Mouse (Mus musculus): Measurements from ENCODE around the gene Cd38. TPM values are rescaled to one million over a fixed set of nuclear protein-coding genes. Genes with fewer than 3 reads are reported as not detected.

Cd38 gene
- polyA plus RNA-seq, 1 experiment from 2014 or later, result 9.9 TPM

- H3K4me3 ChIP-seq (ENCODE audit: low read depth, low read length), result no peak overlapping the region
- no peaks in the 10 kb centered on the region for H3K27me3 ChIP-seq (ENCODE audit: control insufficient read depth, insufficient read depth, low read length)
- H3K36me3 ChIP-seq (replicated peaks; ENCODE audit: control insufficient read depth, insufficient read depth, low read depth, low read length), result no peaks in the 10 kb centered on the region
- H3K9me3 ChIP-seq (replicated peaks; ENCODE audit: control insufficient read depth, low read length), result no peaks in the 10 kb centered on the region
- no peak overlapping the region for H3K4me2 ChIP-seq (ENCODE audit: low read depth, low read length)
- no peak for DNase-seq (ENCODE audit: low spot score)
- H3K4me1 ChIP-seq (ENCODE audit: control insufficient read depth, insufficient read depth, low read length), result 0 out of 2 replicates have a peak, but pooled peaks cover under 1% of the 10 kb centered on the region
- ATAC-seq (replicated peaks; ENCODE audit: insufficient number of reproducible peaks, low FRiP score, low TSS enrichment, low read depth), result no peak
- H3K27ac ChIP-seq (replicated peaks; ENCODE audit: low read depth, low read length), result no peak overlapping the region
- no peak overlapping the region for H3K9ac ChIP-seq (replicated peaks; ENCODE audit: low read length)
- 53% methylated on average over 1 of the region's 1 CpGs for WGBS
Measured at GRCm38 (mm10) chr5:43953241-43953640, 84.9 kb downstream of the Cd38 start.

- Histone ChIP-seq H3K9ac (replicated peaks; ENCODE audit: low read length) (no peak overlapping the region), H3K27ac (replicated peaks; ENCODE audit: low read depth, low read length) (no peak overlapping the region), H3K36me3 (replicated peaks; ENCODE audit: control insufficient read depth, insufficient read depth, low read depth, low read length) (no peaks in the 10 kb centered on the region), H3K27me3 (ENCODE audit: control insufficient read depth, insufficient read depth, low read length) (no peaks in the 10 kb centered on the region), H3K4me3 (ENCODE audit: low read depth, low read length) (no peak overlapping the region), H3K4me1 (ENCODE audit: control insufficient read depth, insufficient read depth, low read length) (no peaks in the 10 kb centered on the region), H3K9me3 (replicated peaks; ENCODE audit: control insufficient read depth, low read length) (no peaks in the 10 kb centered on the region), H3K4me2 (ENCODE audit: low read depth, low read length) (no peak overlapping the region)
- WGBS, result 86% methylated on average over 3 of the region's 3 CpGs
- DNase-seq (ENCODE audit: low spot score) (no peak), ATAC-seq (replicated peaks; ENCODE audit: insufficient number of reproducible peaks, low FRiP score, low TSS enrichment, low read depth) (no peak)
Measured at GRCm38 (mm10) chr5:43959884-43960440, 91.6 kb downstream of the Cd38 start.

GRCm38 (mm10) chr5:43961056-43961455, 92.7 kb downstream of the Cd38 start:
- Histone ChIP-seq H3K9ac (replicated peaks; ENCODE audit: low read length) (no peak overlapping the region), H3K36me3 (replicated peaks; ENCODE audit: control insufficient read depth, insufficient read depth, low read depth, low read length) (no peaks in the 10 kb centered on the region), H3K4me2 (ENCODE audit: low read depth, low read length) (no peak overlapping the region), H3K27ac (replicated peaks; ENCODE audit: low read depth, low read length) (no peak overlapping the region), H3K4me3 (ENCODE audit: low read depth, low read length) (no peak overlapping the region), H3K9me3 (replicated peaks; ENCODE audit: control insufficient read depth, low read length) (no peaks in the 10 kb centered on the region), H3K27me3 (ENCODE audit: control insufficient read depth, insufficient read depth, low read length) (no peaks in the 10 kb centered on the region), H3K4me1 (ENCODE audit: control insufficient read depth, insufficient read depth, low read length) (no peaks in the 10 kb centered on the region)
- 82% methylated on average over 3 of the region's 3 CpGs for WGBS
- DNase-seq (ENCODE audit: low spot score) (no peak), ATAC-seq (replicated peaks; ENCODE audit: insufficient number of reproducible peaks, low FRiP score, low TSS enrichment, low read depth) (no peak)

Other genes starting within 250 kb of the Cd38 start
- gene Cc2d2a, start 206.2 kb upstream of the Cd38 start, polyA plus RNA-seq (2014; fragmentation: Nextera tagmentation; extraction: Ambion mirVana), result 8.7 and 10.5 TPM in 2 replicates
- 0.15 TPM in 1 of 2 replicates, not detected in the other for gene Bst1, start 49.7 kb upstream of the Cd38 start, polyA plus RNA-seq (2014; fragmentation: Nextera tagmentation; extraction: Ambion mirVana)
- gene Fbxl5, start 46.9 kb upstream of the Cd38 start, polyA plus RNA-seq (2014; fragmentation: Nextera tagmentation; extraction: Ambion mirVana), result 71.3 and 83.4 TPM in 2 replicates
- gene Gm7879, start 44.6 kb downstream of the Cd38 start, polyA plus RNA-seq (2014; fragmentation: Nextera tagmentation; extraction: Ambion mirVana), result 0.59 and 0.73 TPM in 2 replicates
- gene Fgfbp1, start 113.2 kb downstream of the Cd38 start, polyA plus RNA-seq (2014; fragmentation: Nextera tagmentation; extraction: Ambion mirVana), result 0.36 and 0.67 TPM in 2 replicates
- 121 and 126 TPM in 2 replicates for gene Prom1, start 233.5 kb downstream of the Cd38 start, polyA plus RNA-seq (2014; fragmentation: Nextera tagmentation; extraction: Ambion mirVana)

Measured in embryonic facial prominence, embryonic 11.5 days (tissue).